8 mouse cellular contexts compared by ENCODE assay signal in the genomic region with DNA sequence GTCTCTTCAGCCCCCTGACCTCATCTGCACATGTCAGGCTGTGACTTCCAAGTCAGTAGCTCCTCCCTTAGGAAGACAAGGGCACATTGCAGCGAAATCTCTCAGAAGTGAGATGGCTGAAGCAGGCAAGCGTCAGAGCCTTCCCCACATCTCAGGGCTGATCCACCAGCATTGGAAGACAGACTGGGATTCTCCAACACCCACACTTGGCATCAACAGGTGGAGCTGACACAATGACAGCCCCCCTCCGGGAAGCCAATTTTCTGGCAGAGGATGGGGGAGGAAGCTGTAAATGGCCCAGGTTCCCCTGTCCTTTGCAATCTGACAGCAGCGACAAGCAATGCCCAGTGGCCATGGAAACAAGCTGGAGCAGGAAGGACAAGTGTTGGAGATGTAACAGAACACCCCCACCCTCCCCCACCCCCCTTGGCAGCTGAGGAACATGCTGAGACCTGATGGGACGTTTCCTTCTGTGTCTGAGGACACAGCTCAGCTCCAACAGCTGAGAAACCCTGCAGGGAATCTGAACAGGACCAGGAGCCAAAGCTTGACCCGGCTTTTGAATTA. TPM values are rescaled to one million over a fixed set of nuclear protein-coding genes. Genes with fewer than 3 reads are reported as not detected.
DNase-seq lines count a peak whose midpoint lies in the region; ATAC-seq and TF ChIP-seq lines count a peak whose summit lies in the region.
"Had no signal": no experiment of that assay in that cellular context is flagged by ENCODE, and none has a peak within 500 bp of the region (broad histone marks: within the 10 kb centered on the region; RNA-seq: fewer than 3 reads in every experiment).

No protein-coding gene starts in this region.

- H3K9ac ChIP-seq in intestine, postnatal 0 days (ENCODE audit: low read depth, low read length), result no peak overlapping the region
- no peak overlapping the region for H3K9ac ChIP-seq in intestine, embryonic 16.5 days (ENCODE audit: low read depth, low read length)
- H3K9ac ChIP-seq in embryonic facial prominence, embryonic 15.5 days, result no peak overlapping the region
- no peak overlapping the region for H3K9ac ChIP-seq in limb, embryonic 13.5 days

- H3K27ac ChIP-seq in intestine, postnatal 0 days (ENCODE audit: low read depth, low read length), result no peak overlapping the region
- no peak overlapping the region for H3K27ac ChIP-seq in intestine, embryonic 16.5 days (ENCODE audit: low read length)
- peak overlapping the region; percentile 74 for H3K27ac ChIP-seq in cortical plate, adult 2 months (ENCODE audit: insufficient read depth, low read length)
- H3K27ac ChIP-seq in embryonic facial prominence, embryonic 15.5 days (replicated peaks), result peak overlapping the region; percentile 65; the same call in 1 of the 2 replicates
- H3K27ac ChIP-seq in limb, embryonic 13.5 days, result no peak overlapping the region; the same call in 1 of the 2 replicates

- TF ChIP-seq CTCF in intestine, postnatal 0 days (IDR thresholded peaks at IDR 0.05; ENCODE audit: low read depth), result 0 out of 2 replicates have a peak, but pooled peaks have one; percentile 5
- no peak for TF ChIP-seq CTCF in cortical plate, adult 2 months (IDR thresholded peaks at IDR 0.05; ENCODE audit: extremely low read depth, insufficient read depth, low read length)

- H3K4me3 ChIP-seq in intestine, postnatal 0 days (ENCODE audit: low read depth, low read length), result no peak overlapping the region
- no peak overlapping the region for H3K4me3 ChIP-seq in intestine, embryonic 16.5 days (ENCODE audit: low read length)
- no peak overlapping the region for H3K4me3 ChIP-seq in cortical plate, adult 2 months (ENCODE audit: insufficient read depth, low read length)
- H3K4me3 ChIP-seq in embryonic facial prominence, embryonic 15.5 days (replicated peaks), result no peak overlapping the region
- H3K4me3 ChIP-seq in limb, embryonic 13.5 days, result no peak overlapping the region

- ATAC-seq in intestine, postnatal 0 days, result no peak
- ATAC-seq in intestine, embryonic 16.5 days, result no peak
- peak; percentile 44; the same call in 1 of the 2 replicates for ATAC-seq in embryonic facial prominence, embryonic 15.5 days (ENCODE audit: insufficient number of reproducible peaks, low FRiP score, low TSS enrichment, low read depth)
- peak; percentile 46 for ATAC-seq in limb, embryonic 13.5 days (ENCODE audit: low FRiP score, low read depth)

- no peaks in the 10 kb centered on the region for H3K9me3 ChIP-seq in intestine, postnatal 0 days (ENCODE audit: control insufficient read depth)
- no peaks in the 10 kb centered on the region for H3K9me3 ChIP-seq in intestine, embryonic 16.5 days (ENCODE audit: control insufficient read depth, low read length)
- no peaks in the 10 kb centered on the region for H3K9me3 ChIP-seq in embryonic facial prominence, embryonic 15.5 days (replicated peaks)
- H3K9me3 ChIP-seq in limb, embryonic 13.5 days, result no peaks in the 10 kb centered on the region

- 44% methylated on average over 6 of the region's 6 CpGs for WGBS in intestine, postnatal 0 days
- WGBS in intestine, embryonic 16.5 days, result 39% methylated on average over 6 of the region's 6 CpGs
- 18% methylated on average over 6 of the region's 6 CpGs for WGBS in embryonic facial prominence, embryonic 15.5 days
- WGBS in limb, embryonic 13.5 days, result 23% methylated on average over 6 of the region's 6 CpGs

- H3K4me2 ChIP-seq in intestine, postnatal 0 days (replicated peaks; ENCODE audit: low read depth), result no peak overlapping the region
- no peak overlapping the region for H3K4me2 ChIP-seq in intestine, embryonic 16.5 days (ENCODE audit: low read depth, low read length)
- 0 out of 2 replicates have a peak overlapping the region, but pooled peaks have one; percentile 1 for H3K4me2 ChIP-seq in embryonic facial prominence, embryonic 15.5 days (replicated peaks)
- H3K4me2 ChIP-seq in limb, embryonic 13.5 days (replicated peaks), result no peak overlapping the region

- no peak for DNase-seq in urinary bladder, postnatal 25 days (ENCODE audit: low spot score)
- no peak for DNase-seq in yolk sac, embryonic 10.5 days (ENCODE audit: low spot score)
- DNase-seq: thymus, postnatal 36 days had no signal

- H3K36me3 ChIP-seq in intestine, postnatal 0 days (ENCODE audit: control insufficient read depth, insufficient read depth), result no peaks in the 10 kb centered on the region
- H3K36me3 ChIP-seq in intestine, embryonic 16.5 days (ENCODE audit: control insufficient read depth, insufficient read depth, low read length), result no peaks in the 10 kb centered on the region
- H3K36me3 ChIP-seq in embryonic facial prominence, embryonic 15.5 days, result no peaks in the 10 kb centered on the region
- no peaks in the 10 kb centered on the region for H3K36me3 ChIP-seq in limb, embryonic 13.5 days

- no peaks in the 10 kb centered on the region for H3K4me1 ChIP-seq in intestine, postnatal 0 days (replicated peaks; ENCODE audit: control insufficient read depth, insufficient read depth, low read length)
- peaks cover 3% of the 10 kb centered on the region; the same call in 1 of the 2 replicates for H3K4me1 ChIP-seq in intestine, embryonic 16.5 days (ENCODE audit: control insufficient read depth, insufficient read depth, low read length)
- peaks cover 8% of the 10 kb centered on the region for H3K4me1 ChIP-seq in cortical plate, adult 2 months (ENCODE audit: control insufficient read depth, insufficient read depth, low read length)
- H3K4me1 ChIP-seq in embryonic facial prominence, embryonic 15.5 days, result peaks cover 24% of the 10 kb centered on the region
- H3K4me1 ChIP-seq in limb, embryonic 13.5 days, result peaks cover 24% of the 10 kb centered on the region

- no peak for TF ChIP-seq POLR2A in cortical plate, adult 2 months (IDR thresholded peaks at IDR 0.05; ENCODE audit: extremely low read depth, insufficient read depth, low read length)

- H3K27me3 ChIP-seq in intestine, postnatal 0 days (replicated peaks; ENCODE audit: control insufficient read depth, insufficient read depth, low read length), result no peaks in the 10 kb centered on the region
- H3K27me3 ChIP-seq in intestine, embryonic 16.5 days (replicated peaks; ENCODE audit: control insufficient read depth, insufficient read depth, low read length), result no peaks in the 10 kb centered on the region
- H3K27me3 ChIP-seq in embryonic facial prominence, embryonic 15.5 days, result no peaks in the 10 kb centered on the region
- H3K27me3 ChIP-seq in limb, embryonic 13.5 days, result no peaks in the 10 kb centered on the region

RNA-seq across cellular contexts. Expression of a gene that starts 41.0 kb away (rescaled TPM):
- 0.34 TPM in 1 of 2 replicates, not detected in the other for polyA plus RNA-seq in intestine, postnatal 0 days (2015; fragmentation: Nextera tagmentation; extraction: Ambion mirVana)
- not detected in 2 replicates for polyA plus RNA-seq in intestine, embryonic 16.5 days (2015; fragmentation: Nextera tagmentation; extraction: Ambion mirVana)
- polyA plus RNA-seq in cortical plate, adult 2 months (2012; rRNA removed), result 1.6 and 1.7 TPM in 2 replicates
- polyA plus RNA-seq in embryonic facial prominence, embryonic 15.5 days (2015; fragmentation: Nextera tagmentation; extraction: Ambion mirVana), result 0.74 and 1.0 TPM in 2 replicates
- polyA plus RNA-seq in limb, embryonic 13.5 days (2015; fragmentation: Nextera tagmentation; extraction: Ambion mirVana), result 0.32 and 0.54 TPM in 2 replicates

RNA-seq across cellular contexts. Expression of a gene that starts 41.6 kb away (rescaled TPM):
- polyA plus RNA-seq in intestine, postnatal 0 days (2015; fragmentation: Nextera tagmentation; extraction: Ambion mirVana), result 22.8 and 23.3 TPM in 2 replicates
- 6.8 and 8.9 TPM in 2 replicates for polyA plus RNA-seq in intestine, embryonic 16.5 days (2015; fragmentation: Nextera tagmentation; extraction: Ambion mirVana)
- polyA plus RNA-seq in cortical plate, adult 2 months (2012; rRNA removed), result 26.7 and 27.4 TPM in 2 replicates
- 0.63 and 0.66 TPM in 2 replicates for polyA plus RNA-seq in embryonic facial prominence, embryonic 15.5 days (2015; fragmentation: Nextera tagmentation; extraction: Ambion mirVana)
- 0.42 and 0.85 TPM in 2 replicates for polyA plus RNA-seq in limb, embryonic 13.5 days (2015; fragmentation: Nextera tagmentation; extraction: Ambion mirVana)

Comparison
In these comparisons a context has a peak if more than half of its experiments do, and no peak if none do; other contexts are left out.
1. ATAC-seq: peak in embryonic facial prominence, embryonic 15.5 days (single experiment) and limb, embryonic 13.5 days (single experiment); none in intestine, postnatal 0 days (single experiment) and intestine, embryonic 16.5 days (single experiment).
2. H3K27ac ChIP-seq: peak in cortical plate, adult 2 months (single experiment) and embryonic facial prominence, embryonic 15.5 days (single experiment); none in intestine, postnatal 0 days (single experiment), intestine, embryonic 16.5 days (single experiment) and limb, embryonic 13.5 days (single experiment).